Mouse (Mus musculus) MEL (cell line): ENCODE data around the gene Gm10203. TPM values are rescaled to one million over a fixed set of nuclear protein-coding genes. Genes with fewer than 3 reads are reported as not detected.

Experiments
- DNase-seq: peaks from one replicate; pipeline ENCODE4 v3.0.0; 2011; ENCODE audit warnings: low read depth, low spot score
- H3K27ac ChIP-seq: 2 replicates; pipeline ENCODE4 v1.5.1; 2012; ENCODE audit warnings: low read depth, mild to moderate bottlenecking, control low read depth, low read length, moderate library complexity; ENCODE audit not compliant: control insufficient read depth
- H3K27me3 ChIP-seq, 2 experiments: fragments of 150-350 bp in 1 of 2; sonication (generic) in 1 of 2; 2 replicates each; pipeline ENCODE4 v1.6.1; 2012; ENCODE audit warnings: low read length in 2 of 2, mild to moderate bottlenecking in 2 of 2, improper control_type of control experiment in 1 of 2, moderate library complexity in 1 of 2; ENCODE audit not compliant: insufficient read depth in 2 of 2, control insufficient read depth in 1 of 2
- H3K36me3 ChIP-seq, 2 experiments: 2 replicates each; pipeline ENCODE4 v1.6.1; 2012 to 2014; ENCODE audit warnings: low read length in 2 of 2, improper control_type of control experiment in 1 of 2, inconsistent platforms in 1 of 2, mild to moderate bottlenecking in 1 of 2; ENCODE audit not compliant: insufficient read depth in 2 of 2, control insufficient read depth in 1 of 2
- H3K4me1 ChIP-seq, 2 experiments: fragments of 150-350 bp in 1 of 2; sonication (generic) in 1 of 2; 2 replicates each; pipeline ENCODE4 v1.6.1; 2012; ENCODE audit warnings: low read length in 2 of 2, improper control_type of control experiment in 1 of 2, mild to moderate bottlenecking in 1 of 2; ENCODE audit not compliant: insufficient read depth in 2 of 2, control insufficient read depth in 1 of 2
- H3K4me3 ChIP-seq, 2 experiments: fragments of 150-350 bp in 1 of 2; sonication (generic) in 1 of 2; 2 replicates each; pipeline ENCODE4 v1.5.1; 2012; ENCODE audit warnings: low read depth in 2 of 2, low read length in 2 of 2, mild to moderate bottlenecking in 2 of 2, moderate library complexity in 2 of 2, control low read depth in 1 of 2, improper control_type of control experiment in 1 of 2; ENCODE audit not compliant: control insufficient read depth in 1 of 2, insufficient read depth in 1 of 2
- H3K79me2 ChIP-seq: 2 replicates; pipeline ENCODE4 v1.6.1; 2012; ENCODE audit warnings: mild to moderate bottlenecking, low read length, moderate library complexity; ENCODE audit not compliant: control insufficient read depth, poor library complexity, insufficient read depth
- H3K9ac ChIP-seq: 2 replicates; pipeline ENCODE4 v1.6.1; 2012; ENCODE audit warnings: low read depth, mild to moderate bottlenecking, control low read depth, low read length, moderate library complexity; ENCODE audit not compliant: control insufficient read depth, poor library complexity, severe bottlenecking
- H3K9me3 ChIP-seq: fragments of 150-350 bp; sonication (generic); replicated peaks from 2 replicates; pipeline ENCODE4 v1.6.1; 2012; ENCODE audit warnings: mild to moderate bottlenecking, low read length, improper control_type of control experiment, moderate library complexity; ENCODE audit not compliant: insufficient read depth
- CTCF ChIP-seq, 3 experiments: IDR thresholded peaks in 2 of 3; conservative IDR thresholded peaks in 1 of 3; 2 replicates each; pipeline ENCODE4 v1.5.1; 2011 to 2012; ENCODE audit warnings: low read length in 3 of 3, low read depth in 2 of 3, mild to moderate bottlenecking in 2 of 3, improper control_type of control experiment in 1 of 3, inconsistent platforms in 1 of 3, mixed read lengths in 1 of 3, moderate library complexity in 1 of 3; ENCODE audit not compliant: control insufficient read depth in 1 of 3, insufficient read depth in 1 of 3, poor library complexity in 1 of 3, severe bottlenecking in 1 of 3
- E2F4 ChIP-seq: IDR thresholded peaks from 2 replicates; pipeline ENCODE4 v1.6.1; 2011; ENCODE audit warnings: low read depth, low read length, improper control_type of control experiment, borderline replicate concordance
- EP300 ChIP-seq, 2 experiments: IDR thresholded peaks; 2 replicates each; pipeline ENCODE4 v1.6.1; 2011; ENCODE audit warnings: improper control_type of control experiment in 2 of 2, low read length in 2 of 2, low read depth in 1 of 2, mild to moderate bottlenecking in 1 of 2
- ETS1 ChIP-seq: IDR thresholded peaks from 2 replicates; pipeline ENCODE4 v1.6.1; 2012; ENCODE audit warnings: low read depth, mild to moderate bottlenecking, inconsistent platforms, low read length, improper control_type of control experiment, moderate library complexity
- GATA1 ChIP-seq: IDR thresholded peaks from 2 replicates; pipeline ENCODE4 v1.6.1; 2011; ENCODE audit warnings: low read depth, low read length, improper control_type of control experiment
- HCFC1 ChIP-seq: IDR thresholded peaks from 2 replicates; pipeline ENCODE4 v1.6.1; 2012; ENCODE audit warnings: low read depth, mild to moderate bottlenecking, inconsistent platforms, low read length, improper control_type of control experiment, moderate library complexity
- KAT2A ChIP-seq: conservative IDR thresholded peaks from 2 replicates; pipeline ENCODE4 v1.6.1; 2012; ENCODE audit warnings: low read depth, low read length, improper control_type of control experiment, inconsistent platforms
- MAZ ChIP-seq: IDR thresholded peaks from 2 replicates; pipeline ENCODE4 v1.6.1; 2012; ENCODE audit warnings: low read depth, mild to moderate bottlenecking, inconsistent platforms, low read length, improper control_type of control experiment
- MEF2A ChIP-seq: IDR thresholded peaks from 2 replicates; pipeline ENCODE4 v1.6.1; 2014; ENCODE audit warnings: low read depth, mild to moderate bottlenecking, inconsistent platforms, low read length, improper control_type of control experiment; ENCODE audit not compliant: poor library complexity, insufficient replicate concordance, severe bottlenecking; ENCODE audit errors: extremely low read depth
- MYC ChIP-seq: IDR thresholded peaks from 2 replicates; pipeline ENCODE4 v1.6.1; 2011; ENCODE audit warnings: low read depth, mild to moderate bottlenecking, low read length, improper control_type of control experiment, moderate library complexity
- NELFE ChIP-seq: IDR thresholded peaks from 2 replicates; pipeline ENCODE4 v1.6.1; 2011; ENCODE audit warnings: low read depth, low read length, improper control_type of control experiment
- POLR2AphosphoS2 ChIP-seq: IDR thresholded peaks from 2 replicates; pipeline ENCODE4 v1.6.1; 2011; ENCODE audit warnings: low read length, improper control_type of control experiment
- RAD21 ChIP-seq: IDR thresholded peaks from 2 replicates; pipeline ENCODE4 v1.6.1; 2011; ENCODE audit warnings: mild to moderate bottlenecking, low read depth, low read length, improper control_type of control experiment
- TCF12 ChIP-seq: IDR thresholded peaks from 2 replicates; pipeline ENCODE4 v1.6.1; 2014; ENCODE audit warnings: low read depth, mild to moderate bottlenecking, inconsistent platforms, low read length, improper control_type of control experiment, moderate library complexity
- UBTF ChIP-seq: IDR thresholded peaks from 2 replicates; pipeline ENCODE4 v1.6.1; 2012; ENCODE audit warnings: low read depth, mild to moderate bottlenecking, inconsistent platforms, low read length, improper control_type of control experiment, moderate library complexity, borderline replicate concordance; ENCODE audit not compliant: insufficient read depth
- USF1 ChIP-seq: IDR thresholded peaks from 2 replicates; pipeline ENCODE4 v1.6.1; 2014; ENCODE audit warnings: low read depth, mild to moderate bottlenecking, inconsistent platforms, low read length, improper control_type of control experiment, moderate library complexity
- USF2 ChIP-seq, 2 experiments: IDR thresholded peaks; 2 replicates each; pipeline ENCODE4 v1.6.1; 2011 to 2012; ENCODE audit warnings: improper control_type of control experiment in 2 of 2, low read length in 2 of 2, borderline replicate concordance in 1 of 2, inconsistent platforms in 1 of 2, low read depth in 1 of 2, mild to moderate bottlenecking in 1 of 2; ENCODE audit not compliant: insufficient read depth in 1 of 2
- ZKSCAN1 ChIP-seq: IDR thresholded peaks from 2 replicates; pipeline ENCODE4 v1.6.1; 2012; ENCODE audit warnings: low read depth, mild to moderate bottlenecking, inconsistent platforms, low read length, improper control_type of control experiment, moderate library complexity
- ZNF384 ChIP-seq: IDR thresholded peaks from 2 replicates; pipeline ENCODE4 v1.6.1; 2012; ENCODE audit warnings: low read depth, mild to moderate bottlenecking, inconsistent platforms, low read length, improper control_type of control experiment
- polyA plus RNA-seq, 2 experiments: library from polyadenylated mRNA; stranded (reverse) in 1 of 2; unstranded in 1 of 2; fragments of >175 nt in 1 of 2; fragments of >200 nt in 1 of 2; gene quantifications; 2 replicates each; pipeline versions ENCODE4 v1.2.1 to v1.2.4; 2012; ENCODE audit warnings: low replicate concordance in 2 of 2, low read depth in 1 of 2; ENCODE audit not compliant: insufficient read length in 2 of 2, insufficient read depth in 1 of 2, missing spikeins in 1 of 2
- total RNA-seq: library from RNA; depleted of rRNA; stranded (reverse); fragments of 300-350 nt; gene quantifications from 2 replicates; pipeline ENCODE4 v1.2.3, GENCODE M21; 2012

Gm10203 gene
- total and polyA plus RNA-seq, 3 experiments: not detected

DNA sequence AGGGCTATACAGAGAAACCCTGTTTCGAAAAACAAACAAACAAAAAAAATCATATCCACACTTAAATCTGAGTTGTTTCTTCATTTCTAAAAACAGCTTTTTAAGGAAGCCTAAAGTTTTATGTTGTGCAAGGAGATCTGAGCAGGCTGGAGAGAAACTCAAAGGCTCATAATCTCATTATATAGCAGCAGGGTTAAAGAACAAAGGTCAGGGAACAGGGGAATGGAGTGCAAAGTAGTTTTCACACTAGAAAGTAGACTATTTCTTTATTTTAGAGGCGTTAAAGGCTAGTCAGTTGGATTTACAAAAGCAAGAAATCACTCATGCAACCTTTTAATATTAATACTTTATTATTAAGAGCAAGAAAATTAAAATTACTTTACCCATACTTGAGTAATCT is 33.7 kb upstream of the Gm10203 start:
- Histone ChIP-seq H3K4me1 (no peaks in the 10 kb centered on the region), H3K9me3 (no peaks in the 10 kb centered on the region), H3K9ac (no peak overlapping the region)
- TF ChIP-seq MYC: no peak
- no peak for TF ChIP-seq HCFC1
- no peak for TF ChIP-seq UBTF
- no peak for TF ChIP-seq MEF2A
- TF ChIP-seq RAD21: no peak
- no peak for TF ChIP-seq USF1
- no peak for TF ChIP-seq NELFE
- TF ChIP-seq, all 39 proteins: peak for 0
- H3K27me3 ChIP-seq: no peaks in the 10 kb centered on the region; a peak in 1 of 4 replicates
- H3K27ac ChIP-seq: no peak overlapping the region
- H3K36me3 ChIP-seq: no peaks in the 10 kb centered on the region; a peak in 1 of 4 replicates
- no peaks in the 10 kb centered on the region for H3K79me2 ChIP-seq
- no peak overlapping the region for H3K4me3 ChIP-seq
- DNase-seq: no peak

DNA sequence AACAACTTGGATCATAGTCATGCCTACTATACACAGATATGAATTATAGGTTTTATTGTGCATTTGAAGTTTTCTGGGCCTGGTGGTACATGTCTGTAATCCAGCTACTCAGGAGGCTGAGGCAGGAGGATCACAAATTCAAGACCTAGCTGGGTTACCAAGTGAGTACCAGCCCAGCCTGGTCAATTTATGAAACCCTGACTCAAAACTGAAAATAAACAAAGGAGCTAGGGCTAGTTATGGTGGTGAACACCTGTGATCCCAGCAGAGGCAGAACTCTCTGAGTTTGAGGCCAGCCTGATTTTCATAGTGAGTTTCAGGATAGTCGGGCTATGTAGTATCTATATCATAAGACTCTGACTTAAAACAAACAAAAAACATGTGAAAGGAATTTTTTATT is 32.7 kb upstream of the Gm10203 start:
- H3K27ac ChIP-seq: no peak overlapping the region
- DNase-seq: no peak
- TF ChIP-seq KAT2A (no peak), USF1 (no peak), ZKSCAN1 (no peak), POLR2AphosphoS2 (no peak), USF2 (IDR thresholded peaks at IDR 0.05; ENCODE audit: borderline replicate concordance in 1 of 2, insufficient read depth in 1 of 2, low read depth in 1 of 2, low read length in 2 of 2) (no peak), E2F4 (no peak), NELFE (no peak)
- TF ChIP-seq, all 39 proteins: peak for 0

DNA sequence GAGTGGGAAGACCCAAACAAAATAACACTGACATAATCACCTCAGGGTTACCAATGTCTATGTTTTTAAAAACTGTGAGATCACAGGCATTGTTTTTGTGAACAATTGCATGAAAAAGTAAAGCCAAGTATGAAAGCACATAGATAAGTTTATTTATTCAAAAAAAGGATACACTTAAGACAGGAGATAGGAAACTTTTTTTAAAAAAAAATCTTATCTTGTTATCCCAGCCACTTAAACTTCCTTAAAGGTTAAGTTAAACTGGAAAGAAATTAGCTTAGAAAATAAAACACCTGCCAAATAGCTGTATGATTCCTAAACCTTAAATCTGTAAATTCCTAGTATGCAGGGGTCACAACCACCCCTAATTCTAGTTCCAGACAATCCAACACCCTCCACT is 31.0 kb upstream of the Gm10203 start:
- Histone ChIP-seq H3K4me3 (no peak overlapping the region), H3K9ac (no peak overlapping the region), H3K27ac (no peak overlapping the region), H3K36me3 (no peaks in the 10 kb centered on the region; a peak in 1 of 4 replicates), H3K79me2 (no peaks in the 10 kb centered on the region), H3K4me1 (no peaks in the 10 kb centered on the region), H3K27me3 (no peaks in the 10 kb centered on the region), H3K9me3 (no peaks in the 10 kb centered on the region)
- peak; percentile 75; the same call in 1 of the 2 replicates for TF ChIP-seq TCF12
- no peak for TF ChIP-seq CTCF (IDR thresholded peaks at IDR 0.05 in 2 of 3, conservative IDR thresholded peaks at IDR 0.05 in 1 of 3; ENCODE audit: control insufficient read depth in 1 of 3, insufficient read depth in 1 of 3, low read depth in 2 of 3, low read length in 3 of 3, poor library complexity in 1 of 3, severe bottlenecking in 1 of 3)
- peak; percentile 61 for TF ChIP-seq ZNF384
- TF ChIP-seq ETS1: no peak
- TF ChIP-seq EP300 (IDR thresholded peaks at IDR 0.05; ENCODE audit: low read depth in 1 of 2, low read length in 2 of 2): peak; percentile 24 to 40; a peak in 1 of 4 replicates
- no peak for TF ChIP-seq MYC
- no peak for TF ChIP-seq UBTF
- peak; percentile 18; the same call in 1 of the 2 replicates for TF ChIP-seq GATA1
- no peak for TF ChIP-seq MAZ
- no peak for DNase-seq

More for the DNA sequence above, 32.7 kb upstream of the Gm10203 start:
- Histone ChIP-seq H3K4me3 (no peak overlapping the region), H3K9ac (no peak overlapping the region), H3K4me1 (no peaks in the 10 kb centered on the region), H3K36me3 (no peaks in the 10 kb centered on the region; a peak in 1 of 4 replicates), H3K27me3 (no peaks in the 10 kb centered on the region; a peak in 1 of 4 replicates), H3K79me2 (no peaks in the 10 kb centered on the region), H3K9me3 (no peaks in the 10 kb centered on the region)
